In genomic region chr6:82613201-82613600, GRCm38 (mm10) we compare ENCODE assay signal across 31 mouse cellular contexts.
A peak's percentile ranks its signal among the peaks of the same experiment; 100 is the strongest.
DNase-seq lines count a peak whose midpoint lies in the region; ATAC-seq and TF ChIP-seq lines count a peak whose summit lies in the region.
"Had no signal": no experiment of that assay in that cellular context is flagged by ENCODE, and none has a peak within 500 bp of the region (broad histone marks: within the 10 kb centered on the region; RNA-seq: fewer than 3 reads in every experiment).

No protein-coding gene starts in this region.

- 74% methylated on average over 4 of the region's 4 CpGs for WGBS in neural tube, embryonic 15.5 days
- WGBS in liver, embryonic 11.5 days, result 71% methylated on average over 4 of the region's 4 CpGs
- 84% methylated on average over 4 of the region's 4 CpGs for WGBS in kidney, embryonic 15.5 days

- peaks cover 2% of the 10 kb centered on the region; the same call in 1 of the 2 replicates for H3K36me3 ChIP-seq in ES-Bruce4 (ENCODE audit: control insufficient read depth, insufficient read depth, low read length, poor library complexity, severe bottlenecking)
- H3K36me3 ChIP-seq in neural tube, embryonic 15.5 days, result no peaks in the 10 kb centered on the region
- no peaks in the 10 kb centered on the region for H3K36me3 ChIP-seq in liver, embryonic 11.5 days (ENCODE audit: control insufficient read depth, insufficient read depth, low read length)
- H3K36me3 ChIP-seq in kidney, embryonic 15.5 days, result no peaks in the 10 kb centered on the region
- H3K36me3 ChIP-seq: embryonic facial prominence, embryonic 10.5 days; embryonic facial prominence, embryonic 13.5 days; forebrain, embryonic 12.5 days; forebrain, embryonic 15.5 days; heart, embryonic 12.5 days; heart, embryonic 15.5 days had no signal

- no peak overlapping the region for H3K4me3 ChIP-seq in ES-Bruce4 (ENCODE audit: low read depth, low read length)
- H3K4me3 ChIP-seq in neural tube, embryonic 15.5 days (replicated peaks), result no peak overlapping the region
- H3K4me3 ChIP-seq in liver, embryonic 11.5 days (ENCODE audit: low read depth, low read length), result no peak overlapping the region
- H3K4me3 ChIP-seq in kidney, embryonic 15.5 days (replicated peaks), result no peak overlapping the region
- H3K4me3 ChIP-seq: embryonic facial prominence, embryonic 10.5 days; embryonic facial prominence, embryonic 13.5 days; erythroblast, embryonic 14.5 days; forebrain, embryonic 12.5 days; forebrain, embryonic 15.5 days; heart, embryonic 12.5 days; heart, embryonic 15.5 days had no signal

- ATAC-seq in neural tube, embryonic 15.5 days (ENCODE audit: low FRiP score), result no peak
- no peak for ATAC-seq in liver, embryonic 11.5 days (replicated peaks; ENCODE audit: low FRiP score)
- ATAC-seq in kidney, embryonic 15.5 days (replicated peaks; ENCODE audit: low FRiP score), result no peak
- ATAC-seq: activated CD4-positive, CD25-positive, alpha-beta regulatory T cell, adult 4 months; forebrain, embryonic 15.5 days; hindbrain, postnatal 0 days; inflammation-experienced regulatory T-cells, adult 6 months; intestine, embryonic 16.5 days had no signal

- H3K9ac ChIP-seq in ES-Bruce4 (ENCODE audit: low read depth, poor library complexity, severe bottlenecking), result no peak overlapping the region
- no peak overlapping the region for H3K9ac ChIP-seq in neural tube, embryonic 15.5 days (replicated peaks)
- no peak overlapping the region for H3K9ac ChIP-seq in liver, embryonic 11.5 days (ENCODE audit: low read depth, low read length)
- no peak overlapping the region for H3K9ac ChIP-seq in kidney, embryonic 15.5 days
- H3K9ac ChIP-seq: embryonic facial prominence, embryonic 13.5 days; forebrain, embryonic 12.5 days; forebrain, embryonic 15.5 days; heart, embryonic 12.5 days; heart, embryonic 15.5 days; hindbrain, embryonic 14.5 days had no signal

- peak overlapping the region; percentile 58 for H3K27ac ChIP-seq in ES-Bruce4 (ENCODE audit: insufficient read depth, low read length)
- H3K27ac ChIP-seq in neural tube, embryonic 15.5 days (replicated peaks), result no peak overlapping the region
- no peak overlapping the region for H3K27ac ChIP-seq in liver, embryonic 11.5 days (ENCODE audit: low read depth, low read length)
- no peak overlapping the region for H3K27ac ChIP-seq in kidney, embryonic 15.5 days
- H3K27ac ChIP-seq: embryonic facial prominence, embryonic 10.5 days; embryonic facial prominence, embryonic 13.5 days; forebrain, embryonic 12.5 days; forebrain, embryonic 15.5 days; heart, embryonic 15.5 days; hindbrain, embryonic 14.5 days; hindbrain, postnatal 0 days had no signal

- TF ChIP-seq POLR2A in ES-Bruce4 (IDR thresholded peaks at IDR 0.05; ENCODE audit: insufficient read depth, low read length), result no peak
- no peak for TF ChIP-seq POLR2A in brain, embryonic 14.5 days (IDR thresholded peaks at IDR 0.05; ENCODE audit: borderline replicate concordance, extremely low read depth, insufficient read depth, insufficient read length, poor library complexity, severe bottlenecking)

- peaks cover 3% of the 10 kb centered on the region; the same call in 1 of the 2 replicates for H3K9me3 ChIP-seq in ES-Bruce4 (replicated peaks; ENCODE audit: control insufficient read depth, insufficient read depth, low read length, poor library complexity, severe bottlenecking)
- no peaks in the 10 kb centered on the region for H3K9me3 ChIP-seq in neural tube, embryonic 15.5 days (replicated peaks)
- H3K9me3 ChIP-seq in liver, embryonic 11.5 days (ENCODE audit: control insufficient read depth, low read length), result no peaks in the 10 kb centered on the region
- H3K9me3 ChIP-seq in kidney, embryonic 15.5 days (replicated peaks), result no peaks in the 10 kb centered on the region
- H3K9me3 ChIP-seq: embryonic facial prominence, embryonic 13.5 days; forebrain, embryonic 12.5 days; forebrain, embryonic 15.5 days; heart, embryonic 15.5 days had no signal

- H3K4me1 ChIP-seq in ES-Bruce4 (ENCODE audit: control insufficient read depth, insufficient read depth, low read length), result no peaks in the 10 kb centered on the region
- peaks cover 11% of the 10 kb centered on the region for H3K4me1 ChIP-seq in neural tube, embryonic 15.5 days
- H3K4me1 ChIP-seq in liver, embryonic 11.5 days (replicated peaks; ENCODE audit: control insufficient read depth, insufficient read depth, low read length), result no peaks in the 10 kb centered on the region
- H3K4me1 ChIP-seq in kidney, embryonic 15.5 days, result no peaks in the 10 kb centered on the region
- H3K4me1 ChIP-seq: embryonic facial prominence, embryonic 13.5 days; heart, embryonic 12.5 days; heart, embryonic 15.5 days had no signal

- peak; percentile 63 for DNase-seq in heart, adult 11 months
- DNase-seq in heart, postnatal 14 days, result no peak
- DNase-seq in R1 (ENCODE audit: low read depth, low spot score), result peak; percentile 80
- peak; percentile 8 for DNase-seq in brain, embryonic 14.5 days (ENCODE audit: low read depth)
- no peak for DNase-seq in liver, embryonic 11.5 days (ENCODE audit: low spot score)
- DNase-seq: adrenal gland, adult 8-10 months; adrenal gland, postnatal 25 days; cerebellum, adult 11 months; cerebellum, adult 2 months; cerebellum, postnatal 10 days; cerebellum, postnatal 36 days; embryo, embryonic 11 days; gastrocnemius, postnatal 14 days; heart, adult 18-20 months; heart, postnatal 10 days; heart, postnatal 4 days had no signal

- intact Hi-C loops in heart, postnatal 14 days (cut with DNase I), result no loop called here

- H3K27me3 ChIP-seq in ES-Bruce4 (ENCODE audit: control insufficient read depth, insufficient read depth, low read length, poor library complexity, severe bottlenecking), result no peaks in the 10 kb centered on the region
- H3K27me3 ChIP-seq in neural tube, embryonic 15.5 days (replicated peaks), result no peaks in the 10 kb centered on the region
- no peaks in the 10 kb centered on the region for H3K27me3 ChIP-seq in liver, embryonic 11.5 days (replicated peaks; ENCODE audit: control insufficient read depth, insufficient read depth, low read length)
- H3K27me3 ChIP-seq in kidney, embryonic 15.5 days, result no peaks in the 10 kb centered on the region
- H3K27me3 ChIP-seq: embryonic facial prominence, embryonic 13.5 days; forebrain, embryonic 15.5 days; heart, embryonic 12.5 days; heart, embryonic 15.5 days had no signal

- TF ChIP-seq EP300 in ES-Bruce4 (IDR thresholded peaks at IDR 0.05; ENCODE audit: insufficient read depth, low read depth, low read length), result 0 out of 2 replicates have a peak, but pooled peaks have one; percentile 26

- no peak for TF ChIP-seq CTCF in ES-Bruce4 (IDR thresholded peaks at IDR 0.05; ENCODE audit: low read depth, low read length)
- TF ChIP-seq CTCF in brain, embryonic 14.5 days (IDR thresholded peaks at IDR 0.05; ENCODE audit: borderline replicate concordance, extremely low read depth, insufficient read depth, insufficient read length), result no peak

- H3K4me2 ChIP-seq in neural tube, embryonic 15.5 days, result no peak overlapping the region
- H3K4me2 ChIP-seq in liver, embryonic 11.5 days, result no peak overlapping the region
- no peak overlapping the region for H3K4me2 ChIP-seq in kidney, embryonic 15.5 days
- H3K4me2 ChIP-seq: embryonic facial prominence, embryonic 13.5 days; forebrain, embryonic 12.5 days; forebrain, embryonic 15.5 days; heart, embryonic 12.5 days; heart, embryonic 15.5 days; hindbrain, embryonic 14.5 days had no signal

Comparison
In these comparisons a context has a peak if more than half of its experiments do, and no peak if none do; other contexts are left out.
1. DNase-seq: peak in heart, adult 11 months (single experiment), R1 (single experiment) and brain, embryonic 14.5 days (single experiment); none in heart, postnatal 14 days (0 of 2) and liver, embryonic 11.5 days (single experiment).